Mouse (Mus musculus) lung, embryonic 14.5 days (tissue): Measurements from ENCODE around the gene Irak2. TPM values are rescaled to one million over a fixed set of nuclear protein-coding genes. Genes with fewer than 3 reads are reported as not detected.

ENCODE experiments used
- ATAC-seq: fragments of 200-750 bp; cut with Nextera tagmentation; 2 replicates; pipeline ENCODE4 v1.8.0; 2017; ENCODE audit warnings: mild to moderate bottlenecking, moderate TSS enrichment, moderate library complexity; ENCODE audit not compliant: insufficient read depth
- DNase-seq: peaks from one replicate; pipeline ENCODE4 v3.0.0-alpha.2; 2015
- H3K27ac ChIP-seq: fragments of 300-500 bp; sonication (generic); 2 replicates; pipeline ENCODE4 v1.5.1; 2014; ENCODE audit warnings: low read depth, mild to moderate bottlenecking, moderate library complexity
- H3K27me3 ChIP-seq: fragments of 300-500 bp; sonication (generic); 2 replicates; pipeline ENCODE4 v1.6.1; 2014; ENCODE audit warnings: low read length, control low read depth; ENCODE audit not compliant: insufficient read depth
- H3K36me3 ChIP-seq: fragments of 300-500 bp; sonication (generic); 2 replicates; pipeline ENCODE4 v1.6.1; 2014; ENCODE audit warnings: control low read depth; ENCODE audit not compliant: insufficient read depth
- H3K4me1 ChIP-seq: fragments of 300-500 bp; sonication (generic); 2 replicates; pipeline ENCODE4 v1.6.1; 2014; ENCODE audit warnings: antibody characterized with exemption, control low read depth; ENCODE audit not compliant: insufficient read depth
- H3K4me2 ChIP-seq: fragments of 300-500 bp; sonication (generic); 2 replicates; pipeline ENCODE4 v1.6.1; 2014; ENCODE audit warnings: mild to moderate bottlenecking
- H3K4me3 ChIP-seq: fragments of 300-500 bp; sonication (generic); 2 replicates; pipeline ENCODE4 v1.5.1; 2014; ENCODE audit warnings: low read depth, low read length
- H3K9ac ChIP-seq: fragments of 300-500 bp; sonication (generic); 2 replicates; pipeline ENCODE4 v1.6.1; 2014
- H3K9me3 ChIP-seq: fragments of 300-500 bp; sonication (generic); 2 replicates; pipeline ENCODE4 v1.6.1; 2016; ENCODE audit warnings: low read depth, low read length, control low read depth
- CTCF ChIP-seq: IDR thresholded peaks from 2 replicates; pipeline ENCODE4 v1.5.1; 2016; ENCODE audit warnings: antibody characterized with exemption, low read depth
- WGBS: fragments of 180-500 bp; shearing (Covaris S2); extraction: QIAGEN DNeasy Blood & Tissue Kit; methylation state at CpG from one replicate; pipeline ENCODE4 v1.1.7; 2014; 5-methylcytosine and 5-hydroxymethylcytosine counted together
- polyA plus RNA-seq: library from polyadenylated mRNA; unstranded; fragments of >200 nt; fragmentation: Nextera tagmentation; extraction: Ambion mirVana; gene quantifications from 2 replicates; pipeline ENCODE4 v1.2.1, GENCODE M21; 2014

Gene Irak2
- polyA plus RNA-seq, 1 experiment from 2014 or later: 3.1 TPM

DNA sequence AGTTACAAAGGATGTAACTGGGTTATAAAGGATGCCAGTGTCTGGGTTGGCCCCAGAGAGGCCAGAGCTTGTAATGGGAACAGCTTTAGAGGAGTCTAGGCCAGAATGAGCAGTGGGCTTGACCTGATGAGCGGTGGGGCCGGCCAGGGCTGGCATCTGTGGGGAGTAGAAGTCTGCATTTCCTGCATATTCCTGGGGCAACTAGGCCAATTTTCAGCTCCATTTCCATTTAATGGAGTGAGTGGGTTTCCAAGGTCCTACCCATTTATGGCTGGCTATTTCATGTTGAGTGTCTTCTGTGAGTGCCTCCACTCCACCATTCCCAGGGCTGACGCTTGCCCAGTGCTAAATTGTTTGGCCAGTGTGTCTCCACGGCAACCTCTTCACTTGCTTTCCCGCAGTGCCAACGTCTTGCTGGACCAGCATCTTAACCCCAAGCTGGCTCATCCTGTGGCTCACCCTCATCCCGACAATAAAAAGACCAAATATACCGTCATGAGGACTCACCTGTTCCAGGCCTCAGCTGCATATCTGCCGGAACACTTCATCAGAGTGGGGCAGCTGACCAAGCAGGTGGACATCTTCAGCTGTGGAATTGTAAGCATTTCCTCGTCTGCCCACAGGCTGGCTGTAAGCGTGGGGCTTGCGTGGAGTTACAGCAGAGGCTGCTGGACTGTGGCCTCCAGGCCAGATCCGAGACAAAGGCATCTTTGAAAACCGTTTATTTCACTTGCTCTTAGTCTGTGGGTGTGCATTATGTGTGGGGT, 40.2 kb downstream of the Irak2 start:
- H3K9me3 ChIP-seq: no peaks in the 10 kb centered on the region
- no peak for ATAC-seq
- DNase-seq: no peak
- no peak overlapping the region for H3K27ac ChIP-seq
- no peaks in the 10 kb centered on the region for H3K4me1 ChIP-seq
- 69% methylated on average over 14 of the region's 14 CpGs for WGBS
- H3K27me3 ChIP-seq: no peaks in the 10 kb centered on the region
- H3K9ac ChIP-seq: no peak overlapping the region
- TF ChIP-seq CTCF: no peak
- H3K4me3 ChIP-seq: no peak overlapping the region
- no peak overlapping the region for H3K4me2 ChIP-seq
- no peaks in the 10 kb centered on the region for H3K36me3 ChIP-seq

DNA sequence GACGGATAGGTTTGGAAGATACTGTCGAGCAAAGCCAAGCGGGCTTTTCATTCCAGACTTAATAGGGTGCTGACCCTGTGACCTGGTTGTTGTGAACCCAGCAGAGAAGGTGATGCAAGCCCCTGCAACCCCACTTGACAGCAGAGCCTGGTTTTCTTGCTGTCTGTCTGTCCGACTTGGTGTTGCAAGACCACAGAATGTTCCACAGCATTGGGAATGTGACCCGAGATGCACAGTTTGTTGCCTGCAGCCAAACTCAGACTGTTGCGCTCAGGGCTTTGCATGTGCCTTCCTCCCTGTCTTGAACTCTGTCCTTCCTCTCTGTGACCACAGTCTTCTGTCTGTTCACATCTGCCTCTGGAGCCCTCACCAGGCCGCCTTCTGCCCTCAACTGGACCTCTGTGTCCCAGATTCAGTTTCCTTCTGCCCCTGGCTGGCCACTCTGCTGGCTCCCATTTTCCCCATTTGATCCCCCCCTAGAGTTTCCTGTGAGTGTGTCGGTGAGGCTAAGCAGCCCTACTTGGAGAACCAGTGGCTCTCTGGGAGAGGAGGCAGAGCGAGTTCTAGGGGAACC, 41.8 kb downstream of the Irak2 start:
- DNase-seq (no peak), ATAC-seq (no peak)
- 79% methylated on average over 9 of the region's 9 CpGs for WGBS
- no peak overlapping the region for H3K27ac ChIP-seq
- no peaks in the 10 kb centered on the region for H3K9me3 ChIP-seq
- no peak overlapping the region for H3K4me2 ChIP-seq
- TF ChIP-seq CTCF: no peak
- no peak overlapping the region for H3K9ac ChIP-seq
- no peaks in the 10 kb centered on the region for H3K36me3 ChIP-seq
- H3K27me3 ChIP-seq: no peaks in the 10 kb centered on the region
- H3K4me1 ChIP-seq: no peaks in the 10 kb centered on the region
- H3K4me3 ChIP-seq: no peak overlapping the region

DNA sequence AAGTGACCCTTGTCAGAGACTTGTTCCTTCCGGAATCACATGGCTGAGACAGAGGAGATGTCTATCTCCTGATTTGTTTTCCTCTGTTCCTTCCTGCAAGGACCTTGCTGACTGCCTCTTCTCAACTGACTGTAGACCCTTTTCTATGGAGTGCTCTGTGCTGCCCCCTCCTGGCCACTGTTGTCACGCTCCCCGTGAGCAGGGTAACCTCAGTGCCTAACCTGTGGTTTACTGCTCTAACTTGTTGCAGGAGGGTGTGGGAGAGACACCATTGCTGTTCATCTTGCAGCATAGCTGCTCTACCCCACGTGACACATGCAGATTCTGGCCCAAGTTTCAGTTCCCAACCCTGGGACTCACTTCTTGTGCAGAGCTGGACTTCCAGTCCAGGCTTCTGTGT, 43.0 kb downstream of the Irak2 start:
- Histone ChIP-seq H3K4me2 (no peak overlapping the region), H3K4me3 (no peak overlapping the region), H3K4me1 (no peaks in the 10 kb centered on the region), H3K27me3 (no peaks in the 10 kb centered on the region), H3K36me3 (no peaks in the 10 kb centered on the region), H3K9ac (no peak overlapping the region), H3K27ac (no peak overlapping the region), H3K9me3 (no peaks in the 10 kb centered on the region)
- WGBS: 20% methylated on average over 4 of the region's 4 CpGs
- DNase-seq: peak; percentile 86
- peak; percentile 92 for TF ChIP-seq CTCF
- ATAC-seq: peak; percentile 66; the same call in 1 of the 2 replicates

DNA sequence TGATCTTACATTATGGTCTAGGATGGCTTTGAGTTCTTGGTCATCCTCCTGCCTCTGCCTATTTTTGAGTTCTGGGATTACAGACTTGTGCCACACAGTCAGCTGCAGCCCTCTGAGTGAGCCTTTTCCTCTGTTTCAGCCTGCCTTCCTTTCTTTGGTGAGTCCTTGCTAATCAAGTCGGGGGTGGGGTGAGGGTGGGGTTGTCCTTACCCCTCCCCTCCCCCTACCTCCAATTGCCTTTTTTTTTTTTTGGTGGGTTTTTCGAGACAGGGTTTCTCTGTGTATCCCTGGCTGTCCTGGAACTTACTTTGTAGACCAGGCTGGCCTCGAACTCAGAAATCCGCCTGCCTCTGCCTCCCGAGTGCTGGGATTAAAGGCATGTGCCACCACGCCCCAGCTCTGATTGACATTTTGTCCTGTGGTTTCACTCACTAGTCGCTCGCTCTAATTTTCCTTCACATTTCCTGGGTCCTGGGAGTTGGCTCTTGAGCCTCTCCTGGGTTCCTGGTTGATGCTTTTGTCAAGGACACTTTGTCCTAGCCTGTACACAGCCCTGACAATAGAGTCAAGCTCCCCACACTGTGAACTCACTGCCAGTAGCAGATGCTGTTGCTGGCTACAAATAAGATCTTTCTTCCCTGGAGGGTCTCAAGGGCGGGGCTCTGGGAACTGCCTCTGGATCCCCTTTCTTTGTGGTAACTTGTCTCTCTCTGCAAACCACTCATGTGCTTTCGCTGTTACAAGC, 45.0 kb downstream of the Irak2 start:
- DNase-seq (no peak), ATAC-seq (no peak)
- WGBS: 86% methylated on average over 10 of the region's 10 CpGs
- Histone ChIP-seq H3K9ac (no peak overlapping the region), H3K27ac (no peak overlapping the region), H3K36me3 (no peaks in the 10 kb centered on the region), H3K4me2 (no peak overlapping the region), H3K9me3 (no peaks in the 10 kb centered on the region), H3K4me1 (no peaks in the 10 kb centered on the region), H3K27me3 (no peaks in the 10 kb centered on the region), H3K4me3 (no peak overlapping the region)
- no peak for TF ChIP-seq CTCF

DNA sequence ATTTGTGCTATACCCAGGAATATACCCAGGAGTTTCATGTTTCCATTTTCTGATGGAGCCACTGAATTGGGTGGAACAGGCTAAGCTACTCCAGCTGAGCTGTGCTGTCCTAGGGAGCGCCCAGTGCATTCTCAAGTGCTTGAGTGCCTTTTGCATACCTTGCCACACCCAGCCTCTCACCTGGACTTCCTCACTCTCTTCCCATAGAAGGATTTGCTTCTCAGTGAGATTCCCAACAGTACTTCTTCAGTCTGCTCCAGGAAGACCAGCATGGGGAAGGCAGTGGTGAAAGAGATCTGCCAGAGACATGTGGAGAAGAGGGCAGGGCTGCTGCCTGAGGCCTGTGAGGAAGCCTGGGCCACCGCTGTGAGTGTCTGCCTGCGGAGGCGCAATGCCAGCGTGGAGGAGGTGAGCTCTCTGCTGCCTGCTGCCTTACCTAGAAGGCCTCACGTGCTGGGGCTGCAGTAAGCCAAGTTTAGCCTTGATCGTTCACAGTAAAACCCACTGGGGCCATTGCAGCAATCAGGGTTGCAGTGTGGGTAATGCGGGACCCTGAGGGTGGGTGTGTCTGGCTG, 48.4 kb downstream of the Irak2 start:
- 0 out of 2 replicates have a peak, but pooled peaks have one; percentile 21 for ATAC-seq

DNA sequence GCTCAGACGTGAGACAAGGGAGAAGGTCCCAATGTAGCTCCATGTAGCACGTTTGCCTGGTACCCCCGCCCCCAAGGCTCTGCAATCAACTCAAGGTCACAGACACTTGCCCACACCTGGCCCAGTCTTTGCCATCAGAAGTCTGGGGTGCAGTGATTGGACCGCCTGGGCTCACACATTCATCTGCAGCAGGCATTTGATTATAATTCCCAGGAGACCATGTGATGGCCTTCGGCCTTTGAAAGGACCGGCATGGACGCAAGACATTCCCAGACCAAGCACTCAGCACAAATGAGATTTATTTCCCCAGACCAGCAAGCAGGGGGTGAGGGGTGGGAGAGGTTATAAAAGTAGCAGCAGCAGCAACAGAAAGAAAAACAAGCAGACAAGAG, 51.7 kb downstream of the Irak2 start:
- WGBS: 5% methylated on average over 7 of the region's 7 CpGs
- TF ChIP-seq CTCF: no peak

More for the DNA sequence above, 48.4 kb downstream of the Irak2 start:
- DNase-seq: peak; percentile 38
- H3K4me3 ChIP-seq: no peak overlapping the region
- WGBS: 36% methylated on average over 8 of the region's 8 CpGs
- H3K9ac ChIP-seq: no peak overlapping the region
- H3K27me3 ChIP-seq: no peaks in the 10 kb centered on the region
- peaks cover 15% of the 10 kb centered on the region for H3K4me1 ChIP-seq
- no peaks in the 10 kb centered on the region for H3K36me3 ChIP-seq
- H3K9me3 ChIP-seq: no peaks in the 10 kb centered on the region
- TF ChIP-seq CTCF: no peak
- peak overlapping the region; percentile 23; the same call in 1 of the 2 replicates for H3K4me2 ChIP-seq
- peak overlapping the region; percentile 58 for H3K27ac ChIP-seq

More for the DNA sequence above, 51.7 kb downstream of the Irak2 start:
- Histone ChIP-seq H3K9me3 (no peaks in the 10 kb centered on the region), H3K9ac (no peak overlapping the region), H3K4me3 (no peak overlapping the region), H3K27ac (peak overlapping the region; percentile 92), H3K36me3 (no peaks in the 10 kb centered on the region), H3K27me3 (no peaks in the 10 kb centered on the region), H3K4me1 (peaks cover 15% of the 10 kb centered on the region), H3K4me2 (peak overlapping the region; percentile 55)
- peak; percentile 62 for ATAC-seq
- peak; percentile 44 for DNase-seq
